Mouse (Mus musculus) erythroblast, embryonic 14.5 days (primary cell): ENCODE data around the gene Nfkbiz.

Source experiments
- GATA1 ChIP-seq: IDR thresholded peaks from 2 replicates; pipeline ENCODE4 v1.6.1; 2012; ENCODE audit warnings: low read length, inconsistent platforms, mixed read lengths
- TAL1 ChIP-seq: IDR thresholded peaks from 3 replicates; pipeline ENCODE4 v1.6.1; 2012; ENCODE audit warnings: low read length, inconsistent platforms, mixed read lengths

DNA sequence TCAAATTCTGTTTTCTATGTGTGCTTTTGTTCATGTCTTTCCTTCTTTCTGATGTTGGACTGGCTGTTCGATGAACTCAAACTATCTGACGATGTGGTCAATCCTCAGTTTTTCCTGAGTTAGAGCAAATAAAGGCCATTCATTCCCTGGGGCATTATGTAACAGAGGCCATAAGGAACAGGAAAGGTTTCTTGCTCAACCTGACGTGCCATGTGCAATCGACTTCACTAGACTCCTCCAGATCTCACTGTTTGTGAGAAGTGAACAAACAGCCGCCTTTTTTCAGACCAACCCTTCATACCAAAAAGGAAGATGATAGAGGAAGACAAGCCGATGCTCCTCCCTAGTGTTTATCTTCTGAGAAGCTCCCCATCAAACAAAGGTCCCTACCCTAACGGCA is 48.4 kb downstream of the Nfkbiz start:
- TF ChIP-seq GATA1, result no peak
- TF ChIP-seq TAL1, result no peak
